Mouse (Mus musculus) spleen, postnatal 36 days (tissue): Measurements from ENCODE around the gene Neo1.
"Not testable (repeated sequence)": the region's sequence is repeated elsewhere in the genome, so short reads cannot be mapped to it uniquely, and the experiment has no call there.

Source experiments
- DNase-seq, 2 experiments: peaks; one replicate each; pipeline ENCODE4 v3.0.0; 2022; ENCODE audit warnings: low spot score in 2 of 2, mixed read lengths in 1 of 2

The Neo1 gene

GRCm38 (mm10) chr9:58989255-58989928 lies 46.8 kb downstream of the Neo1 start:
- no peak for DNase-seq

- DNase-seq: no peak
These were observed 57.2 kb downstream of the Neo1 start for GRCm38 (mm10) chr9:58979034-58979433.

GRCm38 (mm10) chr9:58971154-58971553 lies 65.1 kb downstream of the Neo1 start:
- DNase-seq: not testable (repeated sequence)

- no peak for DNase-seq
These were observed 68.9 kb downstream of the Neo1 start for GRCm38 (mm10) chr9:58967371-58967770.

- no peak for DNase-seq
These were observed 80.7 kb downstream of the Neo1 start for GRCm38 (mm10) chr9:58955507-58955906.

GRCm38 (mm10) chr9:58945910-58946309 lies 90.3 kb downstream of the Neo1 start:
- not testable (repeated sequence) for DNase-seq

GRCm38 (mm10) chr9:58934776-58935175 lies 101.5 kb downstream of the Neo1 start:
- DNase-seq: no peak

GRCm38 (mm10) chr9:58928103-58928502 lies 108.1 kb downstream of the Neo1 start:
- peak; percentile 4 to 14 for DNase-seq

GRCm38 (mm10) chr9:58902869-58903585 lies 133.2 kb downstream of the Neo1 start:
- peak; percentile 15 to 22 for DNase-seq

GRCm38 (mm10) chr9:58899602-58900001 lies 136.6 kb downstream of the Neo1 start:
- no peak for DNase-seq

GRCm38 (mm10) chr9:58891840-58892640 lies 144.2 kb downstream of the Neo1 start:
- no peak for DNase-seq

GRCm38 (mm10) chr9:58890893-58891292 lies 145.3 kb downstream of the Neo1 start:
- no peak for DNase-seq

- DNase-seq: no peak
These were observed 146.3 kb downstream of the Neo1 start for GRCm38 (mm10) chr9:58889782-58890448.

- DNase-seq: no peak
These were observed 153.6 kb downstream of the Neo1 start for GRCm38 (mm10) chr9:58882686-58883085.

- DNase-seq: no peak
These were observed 156.4 kb downstream of the Neo1 start for GRCm38 (mm10) chr9:58879836-58880235.

GRCm38 (mm10) chr9:58876946-58877625 lies 159.2 kb downstream of the Neo1 start:
- DNase-seq: no peak

GRCm38 (mm10) chr9:58875439-58875838 lies 160.8 kb downstream of the Neo1 start:
- DNase-seq: no peak

GRCm38 (mm10) chr9:58874354-58874753 lies 161.9 kb downstream of the Neo1 start:
- DNase-seq: no peak

GRCm38 (mm10) chr9:58873541-58874324 lies 162.5 kb downstream of the Neo1 start:
- no peak for DNase-seq

- DNase-seq: no peak
These were observed 165.1 kb downstream of the Neo1 start for GRCm38 (mm10) chr9:58871141-58871540.
